Mouse (Mus musculus): ENCODE measurements around the gene Bahcc1. TPM values are rescaled to one million over a fixed set of nuclear protein-coding genes. Genes with fewer than 3 reads are reported as not detected.

Bahcc1 gene
- total RNA-seq, 2 experiments from 2014 or later: 5.4 to 17.2 TPM

DNA sequence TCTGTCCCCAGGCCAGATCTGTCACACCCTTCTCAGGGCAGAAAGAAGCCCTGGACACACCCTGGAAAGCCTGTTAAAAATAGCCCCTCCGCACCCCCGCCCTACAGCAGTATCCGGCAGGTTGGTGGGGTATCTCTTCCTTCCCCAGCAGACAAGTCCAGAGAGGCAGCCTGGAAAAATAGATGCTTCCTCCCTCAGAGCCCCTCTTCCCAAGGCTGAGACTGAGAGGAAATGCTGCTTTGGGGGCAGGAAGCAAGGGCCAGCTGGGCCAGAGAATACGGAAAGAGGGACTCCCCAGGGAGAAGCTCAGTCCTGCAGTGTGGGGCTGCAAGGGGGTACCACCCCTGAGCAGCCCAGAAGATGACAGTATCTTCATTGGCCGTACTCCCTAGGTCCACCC, 50.8 kb downstream of the Bahcc1 start:
- ATAC-seq (replicated peaks; ENCODE audit: poor library complexity): no peak

DNA sequence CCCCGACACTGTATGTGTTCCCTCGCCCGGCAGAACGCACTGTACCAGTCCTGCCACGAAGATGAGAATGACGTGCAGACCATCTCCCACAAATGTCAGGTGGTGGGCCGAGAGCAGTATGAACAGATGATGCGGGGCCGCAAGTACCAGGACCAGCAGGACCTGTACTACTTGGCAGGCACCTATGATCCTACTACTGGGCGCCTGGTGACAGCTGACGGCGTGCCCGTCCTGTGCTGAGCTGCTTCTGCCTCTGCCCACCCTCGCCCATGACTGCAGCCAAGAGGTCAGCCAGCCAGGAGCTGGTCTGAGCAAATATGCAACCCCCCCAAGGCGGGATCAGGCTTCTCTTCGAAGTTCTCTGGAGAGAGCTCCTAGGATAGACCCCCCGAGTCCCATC, 56.9 kb downstream of the Bahcc1 start:
- ATAC-seq (replicated peaks; ENCODE audit: poor library complexity): no peak

GRCm38 (mm10) chr11:120290266-120290665, 57.5 kb downstream of the Bahcc1 start:
- ATAC-seq (replicated peaks; ENCODE audit: poor library complexity): no peak

DNA sequence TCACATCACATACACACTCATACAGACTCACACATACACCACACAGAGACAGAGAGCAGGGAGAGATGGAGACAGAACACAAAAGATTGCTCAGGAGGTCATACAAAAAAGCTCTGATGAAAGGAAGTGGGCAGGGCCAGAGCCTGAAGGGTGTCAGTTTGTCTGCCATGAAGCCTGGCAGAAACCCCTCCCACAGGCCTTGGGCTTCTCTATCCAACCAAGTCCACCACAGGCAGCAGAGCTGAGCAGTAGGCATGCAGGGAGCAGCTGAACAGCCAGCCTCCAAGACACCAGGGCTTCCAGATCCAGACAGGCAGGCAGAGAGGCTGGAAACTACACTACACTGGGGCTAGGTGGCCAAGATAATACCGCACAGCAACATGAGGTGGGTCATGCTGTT, 61.0 kb downstream of the Bahcc1 start:
- peak; percentile 78 for ATAC-seq (replicated peaks; ENCODE audit: poor library complexity)

- no peak for ATAC-seq (replicated peaks; ENCODE audit: poor library complexity)
Observed at GRCm38 (mm10) chr11:120296305-120297144, 63.8 kb downstream of the Bahcc1 start.

GRCm38 (mm10) chr11:120297767-120298166, 65.0 kb downstream of the Bahcc1 start:
- ATAC-seq (replicated peaks; ENCODE audit: poor library complexity): no peak

GRCm38 (mm10) chr11:120298441-120299141, 65.8 kb downstream of the Bahcc1 start:
- no peak for ATAC-seq (replicated peaks; ENCODE audit: poor library complexity)

DNA sequence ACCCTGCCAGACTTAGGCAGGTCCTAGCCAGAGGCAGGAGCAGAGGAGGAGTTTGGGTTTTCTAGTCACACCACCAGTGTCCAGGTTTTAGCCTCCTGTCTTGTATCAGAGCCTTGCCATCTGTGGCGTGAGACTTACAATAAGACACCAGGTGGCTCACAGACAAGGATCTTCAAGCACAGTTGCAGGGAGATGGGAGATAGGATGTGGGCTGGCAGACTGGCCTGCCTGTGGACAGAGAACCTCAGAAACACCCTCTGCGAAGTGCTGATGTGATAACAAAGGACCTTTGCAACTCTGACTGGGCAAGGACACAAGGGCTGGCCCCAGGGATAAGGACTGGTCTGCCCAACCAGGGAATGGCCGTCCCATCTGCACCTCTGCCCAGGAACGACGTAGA, 66.7 kb downstream of the Bahcc1 start:
- ATAC-seq (replicated peaks; ENCODE audit: poor library complexity): peak; percentile 49

DNA sequence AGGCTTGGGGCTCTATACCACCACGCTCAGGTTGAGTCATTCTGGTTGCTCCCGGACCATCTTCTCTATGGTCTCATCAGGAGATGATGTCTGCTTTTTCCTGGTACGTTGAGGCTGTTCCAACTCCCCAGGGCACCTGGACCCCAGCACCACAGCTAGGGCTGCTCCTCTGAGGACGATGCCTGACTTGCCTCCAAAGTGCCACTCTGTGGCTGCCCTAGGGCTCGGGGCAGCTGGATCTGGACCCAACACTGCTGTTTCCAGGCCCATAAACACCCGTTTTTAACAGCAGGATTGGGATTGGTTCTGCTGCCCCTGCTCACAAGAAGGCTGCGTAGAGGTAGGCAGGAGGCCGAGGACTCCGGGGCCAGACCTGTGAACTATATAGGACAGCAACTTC, 70.4 kb downstream of the Bahcc1 start:
- no peak for ATAC-seq (replicated peaks; ENCODE audit: poor library complexity)

GRCm38 (mm10) chr11:120303559-120304349, 71.0 kb downstream of the Bahcc1 start:
- ATAC-seq (replicated peaks; ENCODE audit: poor library complexity): peak; percentile 40

GRCm38 (mm10) chr11:120304350-120304694, 71.6 kb downstream of the Bahcc1 start:
- no peak for ATAC-seq (replicated peaks; ENCODE audit: poor library complexity)

- peak; percentile 78 for ATAC-seq (replicated peaks; ENCODE audit: poor library complexity)
Observed at GRCm38 (mm10) chr11:120304886-120305534, 72.3 kb downstream of the Bahcc1 start.

GRCm38 (mm10) chr11:120305535-120306365, 73.0 kb downstream of the Bahcc1 start:
- no peak for ATAC-seq (replicated peaks; ENCODE audit: poor library complexity)

DNA sequence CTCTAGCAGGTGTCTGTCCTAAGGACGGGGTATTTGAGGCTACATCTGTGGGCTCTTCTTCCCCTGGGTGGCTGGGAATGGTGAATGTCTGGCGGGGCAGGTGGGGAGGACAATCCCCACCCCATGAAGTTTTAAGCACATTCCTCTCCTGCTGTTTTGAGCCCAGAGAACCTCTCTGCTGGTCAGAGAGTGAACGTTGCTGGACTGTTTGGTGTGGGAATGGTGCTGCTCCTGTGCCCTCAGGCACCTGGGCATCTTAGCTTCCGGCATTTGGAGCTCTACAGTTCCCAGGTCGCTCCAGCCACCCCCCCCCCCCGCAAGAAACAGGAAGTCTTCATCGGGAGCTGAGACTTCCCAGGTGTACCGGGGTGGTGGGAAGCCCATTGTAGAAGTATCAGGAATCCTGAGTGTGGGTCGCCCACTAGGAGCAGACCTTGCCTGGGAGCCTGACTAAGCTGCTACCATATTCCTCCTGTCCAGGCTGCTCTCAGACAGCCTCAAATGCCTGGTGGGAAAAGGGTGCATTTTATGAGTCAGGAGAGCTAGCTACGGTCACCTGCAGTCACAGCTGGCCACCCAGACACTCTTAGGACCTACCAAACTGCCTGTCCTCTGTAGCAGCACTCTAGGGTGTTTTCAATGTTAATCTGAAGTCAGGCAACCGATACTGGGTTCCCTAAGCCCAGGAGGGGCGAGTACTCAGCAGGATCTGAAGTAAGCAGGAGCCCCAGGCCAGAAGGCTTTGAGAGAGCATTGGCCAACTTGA, 73.8 kb downstream of the Bahcc1 start:
- ATAC-seq (replicated peaks; ENCODE audit: poor library complexity): no peak

- ATAC-seq (replicated peaks; ENCODE audit: poor library complexity): no peak
Observed at GRCm38 (mm10) chr11:120307132-120307413, 74.3 kb downstream of the Bahcc1 start.

GRCm38 (mm10) chr11:120307566-120308430, 75.1 kb downstream of the Bahcc1 start:
- peak; percentile 58 for ATAC-seq (replicated peaks; ENCODE audit: poor library complexity)

GRCm38 (mm10) chr11:120308441-120309320, 75.9 kb downstream of the Bahcc1 start:
- ATAC-seq (replicated peaks; ENCODE audit: poor library complexity): no peak

All from megakaryocyte progenitor cell, adult 5-6 weeks (primary cell).